Mouse (Mus musculus) midbrain, postnatal 0 days (tissue): Measurements from ENCODE around the gene Mrps33. TPM values are rescaled to one million over a fixed set of nuclear protein-coding genes. Genes with fewer than 3 reads are reported as not detected.

ENCODE experiments used
- ATAC-seq: fragments of 200-750 bp; cut with Nextera tagmentation; 2 replicates; pipeline ENCODE4 v1.8.0; 2017; ENCODE audit warnings: moderate number of reproducible peaks, mild to moderate bottlenecking, moderate TSS enrichment, moderate library complexity; ENCODE audit not compliant: low FRiP score
- DNase-seq: peaks from one replicate; pipeline ENCODE4 v3.0.0-alpha.2; 2015; ENCODE audit warnings: low spot score
- H3K27ac ChIP-seq: fragments of 300-500 bp; sonication (generic); 2 replicates; pipeline ENCODE4 v1.5.1; 2014; ENCODE audit warnings: low read depth, mild to moderate bottlenecking, low read length, mixed read lengths
- H3K27me3 ChIP-seq: fragments of 300-500 bp; sonication (generic); 2 replicates; pipeline ENCODE4 v1.6.1; 2014; ENCODE audit warnings: low read length, control low read depth, mixed read lengths; ENCODE audit not compliant: insufficient read depth
- H3K36me3 ChIP-seq: fragments of 300-500 bp; sonication (generic); 2 replicates; pipeline ENCODE4 v1.6.1; 2014; ENCODE audit warnings: low read length, control low read depth, mixed read lengths; ENCODE audit not compliant: insufficient read depth
- H3K4me1 ChIP-seq: fragments of 300-500 bp; sonication (generic); 2 replicates; pipeline ENCODE4 v1.6.1; 2014; ENCODE audit warnings: mild to moderate bottlenecking, control low read depth, antibody characterized with exemption, low read length, mixed read lengths; ENCODE audit not compliant: insufficient read depth
- H3K4me2 ChIP-seq: fragments of 300-500 bp; sonication (generic); 2 replicates; pipeline ENCODE4 v1.6.1; 2014; ENCODE audit warnings: low read depth, mild to moderate bottlenecking, low read length, mixed read lengths; ENCODE audit not compliant: poor library complexity, severe bottlenecking
- H3K4me3 ChIP-seq: fragments of 300-500 bp; sonication (generic); 2 replicates; pipeline ENCODE4 v1.5.1; 2014; ENCODE audit warnings: low read depth, mild to moderate bottlenecking, low read length, moderate library complexity
- H3K9ac ChIP-seq: fragments of 300-500 bp; sonication (generic); replicated peaks from 2 replicates; pipeline ENCODE4 v1.6.1; 2014; ENCODE audit warnings: mild to moderate bottlenecking, low read length, moderate library complexity, mixed read lengths; ENCODE audit not compliant: poor library complexity, severe bottlenecking
- H3K9me3 ChIP-seq: fragments of 300-500 bp; sonication (generic); 2 replicates; pipeline ENCODE4 v1.6.1; 2016; ENCODE audit warnings: low read length, control low read depth
- CTCF ChIP-seq: IDR thresholded peaks from 2 replicates; pipeline ENCODE4 v1.5.1; 2016; ENCODE audit warnings: antibody characterized with exemption, mild to moderate bottlenecking
- whole genome bisulfite sequencing: fragments of 180-500 bp; shearing (Covaris S2); extraction: QIAGEN DNeasy Blood & Tissue Kit; methylation state at CpG from one replicate; pipeline ENCODE4 v1.1.7; 2014; 5-methylcytosine and 5-hydroxymethylcytosine counted together
- polyA plus RNA-seq: library from polyadenylated mRNA; unstranded; fragments of >200 nt; fragmentation: Nextera tagmentation; extraction: Ambion mirVana; gene quantifications from 2 replicates; pipeline ENCODE4 v1.2.1, GENCODE M21; 2015
- total RNA-seq: library from RNA; depleted of rRNA; stranded (reverse); fragments of >200 nt; gene quantifications from 2 replicates; pipeline ENCODE4 v1.2.3, GENCODE M21; 2014

Gene Mrps33
- total and polyA plus RNA-seq, 2 experiments from 2014 or later: 34.3 to 171 TPM

- H3K9ac ChIP-seq: no peak overlapping the region
These were observed 24.8 kb downstream of the Mrps33 start for GRCm38 (mm10) chr6:39785944-39786343.

GRCm38 (mm10) chr6:39783521-39783920, 27.3 kb downstream of the Mrps33 start:
- Histone ChIP-seq H3K9ac (no peak overlapping the region), H3K36me3 (no peaks in the 10 kb centered on the region), H3K4me3 (no peak overlapping the region), H3K27ac (no peak overlapping the region), H3K27me3 (no peaks in the 10 kb centered on the region), H3K4me2 (no peak overlapping the region), H3K9me3 (no peaks in the 10 kb centered on the region), H3K4me1 (no peaks in the 10 kb centered on the region)
- ATAC-seq (no peak), DNase-seq (no peak)
- WGBS: 69% methylated on average over 7 of the region's 7 CpGs
- TF ChIP-seq CTCF: no peak

More at GRCm38 (mm10) chr6:39785944-39786343, 24.8 kb downstream of the Mrps33 start:
- Histone ChIP-seq H3K4me2 (no peak overlapping the region), H3K27me3 (no peaks in the 10 kb centered on the region), H3K4me3 (no peak overlapping the region), H3K36me3 (no peaks in the 10 kb centered on the region), H3K9me3 (no peaks in the 10 kb centered on the region), H3K27ac (no peak overlapping the region), H3K4me1 (no peaks in the 10 kb centered on the region)
- no peak for TF ChIP-seq CTCF
- 80% methylated on average over 5 of the region's 5 CpGs for WGBS
- no peak for DNase-seq
- no peak for ATAC-seq

- no peak overlapping the region for H3K4me2 ChIP-seq
- H3K27me3 ChIP-seq: no peaks in the 10 kb centered on the region
- no peaks in the 10 kb centered on the region for H3K36me3 ChIP-seq
- WGBS: 29% methylated on average over 3 of the region's 3 CpGs
- ATAC-seq: no peak
- DNase-seq: no peak
- no peaks in the 10 kb centered on the region for H3K9me3 ChIP-seq
- no peak overlapping the region for H3K27ac ChIP-seq
- no peak overlapping the region for H3K9ac ChIP-seq
- TF ChIP-seq CTCF: peak; percentile 54
- H3K4me3 ChIP-seq: no peak overlapping the region
- H3K4me1 ChIP-seq: no peaks in the 10 kb centered on the region
These were observed 28.2 kb downstream of the Mrps33 start for GRCm38 (mm10) chr6:39782618-39783017.

GRCm38 (mm10) chr6:39781766-39782530, 28.8 kb downstream of the Mrps33 start:
- no peaks in the 10 kb centered on the region for H3K27me3 ChIP-seq
- H3K4me1 ChIP-seq: no peaks in the 10 kb centered on the region
- ATAC-seq (no peak), DNase-seq (no peak)
- no peaks in the 10 kb centered on the region for H3K36me3 ChIP-seq
- WGBS: 65% methylated on average over 17 of the region's 17 CpGs
- TF ChIP-seq CTCF: no peak
- H3K9me3 ChIP-seq: no peaks in the 10 kb centered on the region
- H3K9ac ChIP-seq: no peak overlapping the region; the same call in 1 of the 2 replicates
- peak overlapping the region; percentile 44; the same call in 1 of the 2 replicates for H3K4me2 ChIP-seq
- no peak overlapping the region for H3K27ac ChIP-seq
- no peak overlapping the region for H3K4me3 ChIP-seq

- WGBS: 6% methylated on average over 18 of the region's 18 CpGs
- H3K27ac ChIP-seq: no peak overlapping the region
- H3K4me2 ChIP-seq: peak overlapping the region; percentile 44
- H3K9me3 ChIP-seq: no peaks in the 10 kb centered on the region
- no peaks in the 10 kb centered on the region for H3K27me3 ChIP-seq
- no peak for ATAC-seq
- H3K4me3 ChIP-seq: peak overlapping the region; percentile 16
- H3K36me3 ChIP-seq: no peaks in the 10 kb centered on the region
- TF ChIP-seq CTCF: no peak
- no peak overlapping the region for H3K9ac ChIP-seq
- peak; percentile 13 for DNase-seq
- H3K4me1 ChIP-seq: no peaks in the 10 kb centered on the region
These were observed 29.7 kb downstream of the Mrps33 start for GRCm38 (mm10) chr6:39780857-39781666.

GRCm38 (mm10) chr6:39778506-39778905, 32.3 kb downstream of the Mrps33 start:
- 97% methylated on average over 1 of the region's 1 CpGs for WGBS
- Histone ChIP-seq H3K9me3 (no peaks in the 10 kb centered on the region), H3K36me3 (no peaks in the 10 kb centered on the region), H3K9ac (no peak overlapping the region), H3K4me2 (no peak overlapping the region), H3K4me1 (no peaks in the 10 kb centered on the region), H3K27ac (no peak overlapping the region), H3K4me3 (no peak overlapping the region), H3K27me3 (no peaks in the 10 kb centered on the region)
- ATAC-seq (no peak), DNase-seq (no peak)
- TF ChIP-seq CTCF: no peak
